Mouse (Mus musculus): ENCODE results near the gene Hbq1a.

DNA sequence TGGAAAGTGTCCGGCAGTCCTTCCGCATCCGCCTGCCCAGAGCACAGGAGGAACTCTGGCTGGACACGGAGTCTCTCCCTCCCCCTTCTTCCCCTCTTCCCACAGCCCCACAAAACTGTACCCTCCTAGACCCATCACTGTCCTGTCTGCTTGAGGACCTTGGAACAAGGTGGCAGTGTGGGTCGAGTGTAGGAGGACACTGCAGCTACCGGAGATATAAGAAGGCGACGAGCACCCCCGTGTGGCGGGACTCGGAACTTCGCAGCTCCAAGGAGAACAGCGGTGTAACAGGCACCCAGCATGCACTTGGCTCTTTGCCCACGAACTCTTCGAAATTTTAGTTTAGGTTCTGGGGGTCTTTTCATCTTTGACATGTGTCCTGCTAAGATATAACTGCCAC, 24.7 kb downstream of the Hbq1a start:
- TF ChIP-seq GATA1 (IDR thresholded peaks at IDR 0.05; ENCODE audit: borderline replicate concordance, low read length) (no peak), FLI1 (IDR thresholded peaks at IDR 0.05; ENCODE audit: low read length) (no peak)
